Mouse (Mus musculus) Patski (cell line): ENCODE measurements around the gene Pimreg. TPM values are rescaled to one million over a fixed set of nuclear protein-coding genes. Genes with fewer than 3 reads are reported as not detected.

Experiments
- ATAC-seq: fragments of 100-300 bp; one replicate; pipeline ENCODE4 v1.8.0; 2021
- CTCF ChIA-PET: fragments of 350-600 bp; sonication (Branson Sonifier 250); formaldehyde crosslinking; loops from one replicate; lab custom pipeline; 2022; ENCODE audit warnings: inconsistent platforms; lab: Charles Lee
- POLR2A ChIA-PET: fragments of 350-600 bp; sonication (Branson Sonifier 250); formaldehyde crosslinking; loops from one replicate; lab custom pipeline; 2022; ENCODE audit warnings: antibody characterized with exemption, inconsistent platforms; lab: Charles Lee
- DNase-seq: peaks from one replicate; pipeline ENCODE4 v3.0.0-alpha.2; 2011; ENCODE audit warnings: low read depth, low spot score
- H3K27me3 ChIP-seq: fragments of 371-371 bp; one replicate; pipeline ENCODE4 v1.5.1; 2021
- CTCF ChIP-seq: fragments of 100-300 bp; IDR thresholded peaks from one replicate; pipeline ENCODE4 v1.5.1; 2021
- in situ Hi-C: fragments of 300-500 bp; cut with MboI; formaldehyde crosslinking; loops from 3 replicates; pipeline ENCODE4 v1.11.1; 2018; ENCODE audit warnings: low pct_unique_long_range_greater_than_20kb, mixed read lengths
- polyA plus RNA-seq: library from polyadenylated mRNA; unstranded; gene quantifications from one replicate; pipeline ENCODE4 v1.2.3, GENCODE M21; 2021

Pimreg gene
- polyA plus RNA-seq, 1 experiment from 2014 or later = 35.7 TPM

GRCm38 (mm10) chr11:72010940-72011722 is 30.7 kb upstream of the Pimreg start:
- in situ Hi-C loops = no loop called here
- ATAC-seq = no peak
- H3K27me3 ChIP-seq = peaks cover 10% of the 10 kb centered on the region
- TF ChIP-seq CTCF = no peak
- CTCF ChIA-PET = interaction anchor here (1.0 to 4.8 kb wide), 2 partner anchors 9 to 13 kb away, joined by 4 to 17 read pairs; no protein-coding TSS in a partner anchor
- POLR2A ChIA-PET = no interaction called here
- DNase-seq = no peak

DNA sequence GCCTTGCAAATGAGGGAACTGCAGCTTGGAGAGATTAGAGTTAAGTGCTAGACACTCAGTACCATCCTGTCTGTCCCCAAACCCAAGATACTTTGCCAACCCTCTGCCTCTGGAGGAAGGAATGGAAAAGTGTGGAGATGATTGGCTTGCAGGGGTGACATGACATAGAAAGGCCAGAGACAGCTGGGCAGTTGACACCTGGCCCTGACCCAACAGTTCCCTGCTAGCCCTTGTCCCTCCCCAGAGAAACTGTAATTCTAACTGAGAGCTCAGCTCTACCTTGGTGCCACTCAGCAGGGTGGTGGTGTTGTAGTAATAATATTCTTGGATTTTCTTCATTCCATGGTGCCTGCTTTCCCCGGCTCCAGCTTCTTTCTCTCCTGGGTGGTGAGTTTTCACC is 29.9 kb upstream of the Pimreg start:
- ATAC-seq (no peak), DNase-seq (no peak)
- peaks cover 10% of the 10 kb centered on the region for H3K27me3 ChIP-seq
- POLR2A ChIA-PET = no interaction called here
- CTCF ChIA-PET = interaction anchor here (1.0 to 4.8 kb wide), 2 partner anchors 10 to 12 kb away, joined by 4 to 17 read pairs; no protein-coding TSS in a partner anchor
- in situ Hi-C loops = no loop called here
- no peak for TF ChIP-seq CTCF

DNA sequence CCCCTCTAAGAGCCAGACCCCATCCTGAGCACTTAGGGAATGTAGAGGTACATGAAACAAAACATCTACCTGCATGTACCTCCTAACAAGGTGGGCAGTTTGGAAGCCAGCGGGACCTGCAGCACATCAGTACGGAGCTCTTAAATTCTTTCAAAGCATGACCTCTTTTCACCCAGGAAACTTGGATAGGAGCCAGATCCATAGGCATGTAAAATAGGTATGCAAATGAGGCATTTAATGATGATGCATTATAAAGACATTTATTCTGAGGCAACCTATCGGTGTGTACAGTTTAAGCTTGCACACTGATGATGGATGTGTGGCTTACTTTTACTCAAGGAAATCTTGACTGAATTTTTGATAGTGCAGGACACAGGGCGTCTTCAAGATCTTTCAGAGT is 27.2 kb upstream of the Pimreg start:
- in situ Hi-C loops = no loop called here
- POLR2A ChIA-PET = no interaction called here
- TF ChIP-seq CTCF = no peak
- CTCF ChIA-PET = interaction anchor here (4.8 kb wide), 1 partner anchor 10 kb away, joined by 17 read pairs; no protein-coding TSS in a partner anchor
- no peak for DNase-seq
- no peak for ATAC-seq
- H3K27me3 ChIP-seq = peaks cover 16% of the 10 kb centered on the region

GRCm38 (mm10) chr11:72016518-72017252 is 25.1 kb upstream of the Pimreg start:
- peaks cover 15% of the 10 kb centered on the region for H3K27me3 ChIP-seq
- ATAC-seq = no peak
- ChIA-PET POLR2A (no interaction called here), CTCF (no interaction called here)
- in situ Hi-C loops = no loop called here
- DNase-seq = no peak
- no peak for TF ChIP-seq CTCF

GRCm38 (mm10) chr11:72017253-72017601 is 24.6 kb upstream of the Pimreg start:
- TF ChIP-seq CTCF = no peak
- in situ Hi-C loops = no loop called here
- no peak for DNase-seq
- peaks cover 13% of the 10 kb centered on the region for H3K27me3 ChIP-seq
- CTCF ChIA-PET = no interaction called here
- POLR2A ChIA-PET = no interaction called here
- no peak for ATAC-seq

DNA sequence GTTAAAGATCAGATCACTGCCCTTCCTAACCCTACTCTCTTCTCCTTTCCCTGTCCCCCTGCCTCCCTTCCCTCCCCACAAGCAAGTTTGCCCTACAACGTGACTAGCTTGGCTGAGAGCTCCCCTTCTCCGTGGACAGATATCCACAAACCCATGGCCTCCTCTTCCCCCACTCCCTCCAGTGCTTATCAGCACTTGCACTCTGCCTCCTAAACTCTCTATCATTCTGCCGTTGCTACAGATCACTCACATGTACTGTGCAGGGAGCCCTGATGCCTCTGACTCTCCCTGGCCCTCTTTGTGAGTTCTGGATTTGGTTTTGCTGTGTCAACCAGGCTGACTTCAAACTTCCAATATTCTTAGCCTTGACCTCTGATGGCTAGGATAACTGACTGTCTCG is 20.8 kb upstream of the Pimreg start:
- POLR2A ChIA-PET = no interaction called here
- TF ChIP-seq CTCF = no peak
- in situ Hi-C loops = loop anchor here (5.0 to 10.0 kb wide), 3 partner anchors 166 to 674 kb away; no protein-coding TSS in a partner anchor
- CTCF ChIA-PET = no interaction called here
- peaks cover 13% of the 10 kb centered on the region for H3K27me3 ChIP-seq
- ATAC-seq = no peak
- DNase-seq = no peak

DNA sequence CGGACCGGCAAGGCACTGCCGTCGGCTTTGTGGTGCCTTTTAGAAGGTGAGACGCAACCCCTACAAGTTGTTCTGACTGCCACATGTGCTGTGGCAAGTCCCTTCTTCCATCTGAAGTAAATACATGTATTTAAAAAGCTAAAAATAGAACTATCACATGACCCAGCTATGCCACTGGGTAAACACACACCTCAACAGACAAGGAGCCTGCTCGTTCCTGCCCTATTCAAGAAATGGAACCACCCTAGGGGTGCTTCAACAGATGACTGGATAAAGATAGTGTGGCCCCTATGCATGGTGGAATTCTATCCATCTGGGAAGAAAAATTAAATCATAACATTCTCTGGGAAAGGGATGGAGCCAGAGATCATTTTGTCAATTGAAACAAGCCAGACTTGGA is 19.0 kb upstream of the Pimreg start:
- ATAC-seq (no peak), DNase-seq (no peak)
- no peak for TF ChIP-seq CTCF
- H3K27me3 ChIP-seq = peaks cover 13% of the 10 kb centered on the region
- ChIA-PET CTCF (interaction anchor here (1.0 to 7.7 kb wide), 3 partner anchors 11 to 17 kb away, joined by 3 to 59 read pairs (median 17); partner anchors contain the start of genes Aipl1 and Pimreg), POLR2A (no interaction called here)
- in situ Hi-C loops = loop anchor here (5.0 to 10.0 kb wide), 3 partner anchors 168 to 676 kb away; no protein-coding TSS in a partner anchor

DNA sequence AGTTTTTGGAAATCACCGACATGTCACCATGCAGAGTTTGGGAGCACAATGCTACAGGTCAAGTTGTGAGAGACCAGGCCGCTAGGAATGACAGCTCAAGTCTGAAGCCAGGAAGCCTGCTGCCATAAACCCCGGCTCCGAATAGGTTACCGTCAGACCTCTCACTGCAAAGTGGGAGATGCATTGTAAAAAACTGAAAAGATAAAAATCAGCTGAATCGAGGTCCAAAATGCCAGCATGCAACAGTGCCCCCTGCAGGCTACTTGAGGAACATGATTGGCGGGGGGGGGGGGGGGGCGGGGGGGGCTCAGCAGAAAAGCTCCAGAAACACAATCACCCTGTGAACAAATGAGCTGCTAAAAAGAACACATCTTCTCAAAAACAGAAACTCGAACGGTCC is 18.3 kb upstream of the Pimreg start:
- ATAC-seq = no peak
- in situ Hi-C loops = loop anchor here (5.0 to 10.0 kb wide), 3 partner anchors 169 to 676 kb away; no protein-coding TSS in a partner anchor
- ChIA-PET POLR2A (no interaction called here), CTCF (interaction anchor here (0.6 to 7.7 kb wide), 9 partner anchors 9 to 43 kb away, joined by 3 to 59 read pairs (median 4); partner anchors contain the start of genes Aipl1 and Pimreg)
- DNase-seq = no peak
- no peak for TF ChIP-seq CTCF
- peaks cover 9% of the 10 kb centered on the region for H3K27me3 ChIP-seq

GRCm38 (mm10) chr11:72024193-72024781 is 17.5 kb upstream of the Pimreg start:
- in situ Hi-C loops = loop anchor here (5.0 to 10.0 kb wide), 3 partner anchors 169 to 677 kb away; no protein-coding TSS in a partner anchor
- POLR2A ChIA-PET = no interaction called here
- ATAC-seq = peak; percentile 75
- peaks cover 9% of the 10 kb centered on the region for H3K27me3 ChIP-seq
- no peak for DNase-seq
- CTCF ChIA-PET = interaction anchor here (0.6 to 7.7 kb wide), 13 partner anchors 8 to 1007 kb away, joined by 3 to 59 read pairs (median 4); partner anchors contain the start of genes Aipl1 and Pimreg
- TF ChIP-seq CTCF = peak; percentile 82

DNA sequence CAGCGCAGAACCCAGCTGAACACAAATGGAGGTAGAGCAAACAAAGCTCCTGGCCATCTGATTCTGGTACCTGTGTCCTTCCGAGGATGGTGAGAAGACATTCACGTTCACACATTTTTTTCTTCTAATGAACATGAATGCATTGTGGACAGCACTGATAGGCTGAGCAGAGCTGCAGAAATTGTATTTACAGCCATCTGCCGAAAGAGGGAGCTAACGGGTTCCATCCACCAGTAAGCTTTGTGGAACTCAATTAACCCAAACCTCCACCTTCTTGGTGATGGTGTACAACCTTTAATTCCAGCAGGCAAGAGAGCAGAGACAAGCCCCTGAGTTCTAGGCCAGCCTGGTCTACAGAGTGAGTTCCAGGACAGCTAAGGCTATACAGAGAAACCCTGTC is 16.0 kb upstream of the Pimreg start:
- ChIA-PET CTCF (interaction anchor here (0.7 to 7.7 kb wide), 7 partner anchors 9 to 350 kb away, joined by 3 to 59 read pairs (median 4); partner anchors contain the start of genes Aipl1 and Pimreg), POLR2A (no interaction called here)
- H3K27me3 ChIP-seq = peaks cover 3% of the 10 kb centered on the region
- in situ Hi-C loops = loop anchor here (10.0 to 25.0 kb wide), 2 partner anchors 171 to 1014 kb away; partner anchors contain the start of genes Derl2, Dhx33 and Mis12
- peak; percentile 36 for ATAC-seq
- TF ChIP-seq CTCF = no peak
- DNase-seq = no peak
